Mouse (Mus musculus) lung, postnatal 0 days (tissue): ENCODE data around the gene Thap11. TPM values are rescaled to one million over a fixed set of nuclear protein-coding genes. Genes with fewer than 3 reads are reported as not detected.

Experiments used
- ATAC-seq: fragments of 200-750 bp; cut with Nextera tagmentation; 2 replicates; pipeline ENCODE4 v1.8.0; 2017; ENCODE audit warnings: moderate library complexity
- DNase-seq: peaks from one replicate; pipeline ENCODE4 v3.0.0-alpha.2; 2016; ENCODE audit warnings: low spot score
- H3K27ac ChIP-seq: fragments of 300-500 bp; sonication (generic); 2 replicates; pipeline ENCODE4 v1.5.1; 2014; ENCODE audit warnings: antibody characterized with exemption, mild to moderate bottlenecking, low read length, mixed read lengths
- H3K27me3 ChIP-seq: fragments of 300-500 bp; sonication (generic); replicated peaks from 2 replicates; pipeline ENCODE4 v1.6.1; 2014; ENCODE audit warnings: low read length, mixed read lengths; ENCODE audit not compliant: insufficient read depth
- H3K36me3 ChIP-seq: fragments of 300-500 bp; sonication (generic); 2 replicates; pipeline ENCODE4 v1.6.1; 2014; ENCODE audit warnings: low read length, mixed read lengths; ENCODE audit not compliant: insufficient read depth
- H3K4me1 ChIP-seq: fragments of 300-500 bp; sonication (generic); 2 replicates; pipeline ENCODE4 v1.6.1; 2014; ENCODE audit warnings: antibody characterized with exemption, low read depth, low read length, mixed read lengths; ENCODE audit not compliant: insufficient read depth
- H3K4me2 ChIP-seq: fragments of 300-500 bp; sonication (generic); replicated peaks from 2 replicates; pipeline ENCODE4 v1.6.1; 2014; ENCODE audit warnings: low read depth, mild to moderate bottlenecking, low read length, moderate library complexity, mixed read lengths
- H3K4me3 ChIP-seq: fragments of 300-500 bp; sonication (generic); 2 replicates; pipeline ENCODE4 v1.5.1; 2014; ENCODE audit warnings: low read depth, low read length
- H3K9ac ChIP-seq: fragments of 300-500 bp; sonication (generic); replicated peaks from 2 replicates; pipeline ENCODE4 v1.6.1; 2014; ENCODE audit warnings: low read depth, mild to moderate bottlenecking
- H3K9me3 ChIP-seq: fragments of 300-500 bp; sonication (generic); 2 replicates; pipeline ENCODE4 v1.6.1; 2016; ENCODE audit warnings: low read length, mixed read lengths
- CTCF ChIP-seq: IDR thresholded peaks from 2 replicates; pipeline ENCODE4 v1.5.1; 2016; ENCODE audit warnings: antibody characterized with exemption, mild to moderate bottlenecking
- EP300 ChIP-seq: IDR thresholded peaks from 2 replicates; pipeline ENCODE4 v1.6.1; 2016; ENCODE audit warnings: antibody characterized with exemption, mild to moderate bottlenecking, control low read depth
- WGBS: fragments of 180-500 bp; shearing (Covaris S2); extraction: QIAGEN DNeasy Blood & Tissue Kit; methylation state at CpG from one replicate; pipeline ENCODE4 v1.1.7; 2014; 5-methylcytosine and 5-hydroxymethylcytosine counted together
- polyA plus RNA-seq: library from polyadenylated mRNA; unstranded; fragments of >200 nt; fragmentation: Nextera tagmentation; extraction: Ambion mirVana; gene quantifications from 2 replicates; pipeline ENCODE4 v1.2.1, GENCODE M21; 2015

Thap11 gene
- polyA plus RNA-seq, 1 experiment from 2014 or later: 50.1 TPM

DNA sequence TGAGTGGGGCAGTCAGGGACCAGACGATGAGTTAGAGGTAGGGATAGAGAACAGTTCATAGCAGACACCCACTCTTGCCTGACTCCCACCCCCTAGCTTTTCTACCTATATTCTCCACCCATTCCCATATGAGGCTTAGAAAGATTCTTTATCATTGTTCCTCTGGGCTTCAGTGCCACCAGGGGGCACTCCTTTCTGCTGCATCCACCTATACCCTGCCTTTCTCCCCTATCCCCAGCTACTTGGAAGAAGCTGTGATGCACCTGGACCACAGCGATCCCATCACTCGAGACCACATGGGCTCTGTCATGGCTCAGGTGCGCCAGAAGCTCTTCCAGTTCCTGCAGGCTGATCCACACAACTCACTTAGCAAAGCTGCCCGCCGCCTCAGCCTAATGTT is 37.5 kb downstream of the Thap11 start:
- DNase-seq: peak; percentile 37

GRCm38 (mm10) chr8:105893339-105893738 is 38.4 kb downstream of the Thap11 start, which contains the start of gene Nrn1l:
Gene Nrn1l (plus strand): TSS chr8:105893567.
- no peak within 1 kb of the TSS for H3K4me2 ChIP-seq
- TF ChIP-seq EP300 (no peak), CTCF (peak; percentile 27)
- DNase-seq: peak; percentile 85

More for the DNA sequence above, 37.5 kb downstream of the Thap11 start:
- Histone ChIP-seq H3K27me3 (no peaks in the 10 kb centered on the region), H3K27ac (no peak overlapping the region), H3K9me3 (no peaks in the 10 kb centered on the region), H3K4me1 (no peaks in the 10 kb centered on the region), H3K9ac (no peak overlapping the region), H3K36me3 (peaks cover 39% of the 10 kb centered on the region; the same call in 1 of the 2 replicates), H3K4me3 (no peak overlapping the region), H3K4me2 (no peak overlapping the region)
- TF ChIP-seq CTCF (peak; percentile 63), EP300 (no peak)
- no peak; the same call in 1 of the 2 replicates for ATAC-seq
- 82% methylated on average over 6 of the region's 6 CpGs for WGBS

DNA sequence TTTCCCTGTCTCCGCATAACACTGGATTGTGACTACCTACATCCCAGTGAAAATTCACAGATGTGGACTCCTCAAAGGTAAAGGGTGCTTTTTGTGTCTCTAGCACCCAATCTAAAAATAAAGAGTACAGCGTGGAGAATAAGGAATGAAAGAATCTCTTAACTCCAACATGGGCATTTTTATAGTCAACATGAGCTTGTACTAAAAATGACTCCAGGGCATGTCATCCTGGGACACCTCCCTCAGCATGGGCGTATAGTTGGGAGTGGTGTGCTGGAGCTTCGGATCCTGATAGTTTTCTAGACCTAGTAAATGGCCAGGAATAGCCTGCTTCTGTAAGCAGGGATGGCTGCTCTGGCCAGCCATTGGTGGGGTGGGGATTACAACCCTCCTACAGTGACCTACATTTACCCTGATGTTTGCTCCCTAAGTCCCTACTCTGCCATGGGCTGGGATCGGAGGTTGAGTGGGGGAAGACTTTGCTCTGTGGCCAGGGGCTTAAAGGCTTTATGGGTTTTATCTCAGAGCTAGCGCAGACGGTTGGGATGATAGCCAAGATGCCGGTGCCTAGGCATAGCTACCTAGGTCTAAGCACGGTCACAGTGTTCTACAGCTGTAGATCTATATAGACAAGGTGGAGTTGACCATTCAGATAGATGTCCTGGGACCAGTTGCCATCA is 43.0 kb downstream of the Thap11 start:
- no peak overlapping the region for H3K9ac ChIP-seq
- H3K4me2 ChIP-seq: no peak overlapping the region
- H3K27me3 ChIP-seq: no peaks in the 10 kb centered on the region
- no peaks in the 10 kb centered on the region for H3K36me3 ChIP-seq
- DNase-seq (no peak), ATAC-seq (no peak)
- peaks cover 6% of the 10 kb centered on the region; the same call in 1 of the 2 replicates for H3K4me1 ChIP-seq
- no peak for TF ChIP-seq CTCF
- no peak for TF ChIP-seq EP300
- 74% methylated on average over 9 of the region's 9 CpGs for WGBS
- H3K9me3 ChIP-seq: no peaks in the 10 kb centered on the region
- H3K27ac ChIP-seq: no peak overlapping the region
- H3K4me3 ChIP-seq: no peak overlapping the region

More at GRCm38 (mm10) chr8:105893339-105893738, 38.4 kb downstream of the Thap11 start, which contains the start of gene Nrn1l:
- 15% methylated on average over 11 of the region's 11 CpGs for WGBS
- Histone ChIP-seq H3K27ac (no peak within 1 kb of the TSS), H3K9me3 (no peaks in the 10 kb centered on the region), H3K4me3 (no peak within 1 kb of the TSS), H3K4me1 (no peaks in the 10 kb centered on the region), H3K9ac (no peak within 1 kb of the TSS), H3K27me3 (no peaks in the 10 kb centered on the region), H3K36me3 (peaks cover 34% of the 10 kb centered on the region; the same call in 1 of the 2 replicates)
- peak; percentile 91 for ATAC-seq

- DNase-seq: peak; percentile 96
- peak within 1 kb of the TSS; percentile 92 for H3K27ac ChIP-seq
- TF ChIP-seq CTCF (peak; percentile 30), EP300 (no peak)
Measured at GRCm38 (mm10) chr8:105900180-105900940, 45.4 kb downstream of the Thap11 start, which contains the start of gene Pskh1. Gene Pskh1 (plus strand): TSS chr8:105900441.

DNA sequence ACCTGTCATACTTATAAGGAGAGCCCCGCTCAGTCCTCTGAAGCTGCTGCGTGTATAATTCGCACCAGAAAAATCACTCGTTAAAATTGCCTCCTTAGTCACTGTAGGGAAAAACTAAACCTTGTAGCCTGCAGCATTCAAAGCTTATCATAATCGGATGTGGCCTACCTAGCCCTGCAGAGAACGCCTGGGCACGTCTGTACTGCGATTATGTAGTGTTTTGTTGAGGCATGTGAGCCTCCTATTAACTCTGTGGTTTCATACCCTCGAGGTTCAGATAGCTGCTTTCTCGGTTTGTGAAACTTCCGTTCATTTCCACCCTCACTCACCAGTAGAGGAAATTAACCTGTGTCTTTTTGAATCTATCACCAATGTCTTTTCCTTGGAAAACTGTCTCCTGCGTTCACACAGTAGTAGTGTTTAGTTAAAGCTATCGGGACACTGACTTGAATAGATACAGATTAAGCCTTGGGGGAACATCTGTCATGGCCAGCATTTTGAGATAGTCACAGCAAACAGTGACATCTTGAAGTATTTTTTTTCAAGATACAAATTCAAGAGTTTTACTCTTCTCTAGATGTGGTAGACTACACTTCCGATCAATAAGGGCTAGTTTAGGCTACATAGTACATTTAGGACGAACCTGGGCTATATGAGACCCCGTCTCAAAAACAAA is 46.1 kb downstream of the Thap11 start:
- 25% methylated on average over 16 of the region's 16 CpGs for WGBS
- peak overlapping the region; percentile 96 for H3K4me3 ChIP-seq

More at GRCm38 (mm10) chr8:105900180-105900940, 45.4 kb downstream of the Thap11 start, which contains the start of gene Pskh1:
- Histone ChIP-seq H3K9me3 (no peaks in the 10 kb centered on the region), H3K4me2 (peak within 1 kb of the TSS; percentile 79), H3K4me1 (peaks cover 6% of the 10 kb centered on the region; the same call in 1 of the 2 replicates), H3K27me3 (no peaks in the 10 kb centered on the region), H3K9ac (peak within 1 kb of the TSS; percentile 98), H3K4me3 (peak within 1 kb of the TSS; percentile 96), H3K36me3 (no peaks in the 10 kb centered on the region)
- peak; percentile 97 for ATAC-seq
- under 1% methylated on average over 51 of the region's 68 CpGs for WGBS

More for the DNA sequence above, 46.1 kb downstream of the Thap11 start:
- peaks cover 6% of the 10 kb centered on the region; the same call in 1 of the 2 replicates for H3K4me1 ChIP-seq
- peak overlapping the region; percentile 92 for H3K27ac ChIP-seq
- H3K36me3 ChIP-seq: no peaks in the 10 kb centered on the region
- no peaks in the 10 kb centered on the region for H3K27me3 ChIP-seq
- no peaks in the 10 kb centered on the region for H3K9me3 ChIP-seq
- H3K4me2 ChIP-seq: peak overlapping the region; percentile 79
- TF ChIP-seq CTCF: no peak
- TF ChIP-seq EP300: no peak
- peak overlapping the region; percentile 98 for H3K9ac ChIP-seq
- ATAC-seq (0 out of 2 replicates have a peak, but pooled peaks have one; percentile 1), DNase-seq (no peak)

Other genes starting within 250 kb of the Thap11 start
- 25.5 and 28.5 TPM in 2 replicates for gene Ripor1, start 249.9 kb upstream of the Thap11 start, polyA plus RNA-seq
- gene Ctcf, start 218.6 kb upstream of the Thap11 start, polyA plus RNA-seq: 71.3 and 73.6 TPM in 2 replicates
- 0.44 and 0.75 TPM in 2 replicates for gene Agrp, start 217.7 kb upstream of the Thap11 start, polyA plus RNA-seq
- gene Carmil2, start 168.9 kb upstream of the Thap11 start, polyA plus RNA-seq: 0.26 and 0.35 TPM in 2 replicates
- 40.5 and 45.8 TPM in 2 replicates for gene Acd, start 154.0 kb upstream of the Thap11 start, polyA plus RNA-seq
- 14.8 and 16.6 TPM in 2 replicates for gene Pard6a, start 154.0 kb upstream of the Thap11 start, polyA plus RNA-seq
- gene 4933405L10Rik, start 147.5 kb upstream of the Thap11 start, polyA plus RNA-seq: not detected in 2 replicates
- gene Enkd1, start 146.9 kb upstream of the Thap11 start, polyA plus RNA-seq: 8.2 and 8.7 TPM in 2 replicates
- 19.5 and 24.4 TPM in 2 replicates for gene Gfod2, start 96.5 kb upstream of the Thap11 start, polyA plus RNA-seq
- 10.5 and 10.9 TPM in 2 replicates for gene Ranbp10, start 27.8 kb upstream of the Thap11 start, polyA plus RNA-seq
- 2.9 and 3.7 TPM in 2 replicates for gene Tsnaxip1, start 27.4 kb upstream of the Thap11 start, polyA plus RNA-seq
- 14.3 and 15.9 TPM in 2 replicates for gene Cenpt, start 1.9 kb upstream of the Thap11 start, polyA plus RNA-seq
- 82.3 and 97.4 TPM in 2 replicates for gene Nutf2, start 5.4 kb downstream of the Thap11 start, polyA plus RNA-seq
- gene Edc4, start 25.7 kb downstream of the Thap11 start, polyA plus RNA-seq: 17.4 and 19.8 TPM in 2 replicates
- gene Nrn1l, start 38.4 kb downstream of the Thap11 start, polyA plus RNA-seq: 0.27 and 0.48 TPM in 2 replicates
- 19.0 and 21.5 TPM in 2 replicates for gene Pskh1, start 45.3 kb downstream of the Thap11 start, polyA plus RNA-seq
- gene Ctrl, start 78.7 kb downstream of the Thap11 start, polyA plus RNA-seq: 0.42 and 0.54 TPM in 2 replicates
- gene Psmb10, start 83.3 kb downstream of the Thap11 start, polyA plus RNA-seq: 75.9 and 77.2 TPM in 2 replicates
- gene Lcat, start 88.2 kb downstream of the Thap11 start, polyA plus RNA-seq: 0.63 and 0.74 TPM in 2 replicates
- gene Slc12a4, start 111.0 kb downstream of the Thap11 start, polyA plus RNA-seq: 29.2 and 33.9 TPM in 2 replicates
- gene Dpep3, start 124.3 kb downstream of the Thap11 start, polyA plus RNA-seq: 0.13 TPM in 1 of 2 replicates, not detected in the other
- gene Dus2, start 136.2 kb downstream of the Thap11 start, polyA plus RNA-seq: 7.4 and 8.8 TPM in 2 replicates
- 0.12 TPM in 1 of 2 replicates, not detected in the other for gene Dpep2nb, start 150.8 kb downstream of the Thap11 start, polyA plus RNA-seq
- gene Ddx28, start 156.8 kb downstream of the Thap11 start, polyA plus RNA-seq: 10.5 and 11.4 TPM in 2 replicates
- gene Nfatc3, start 203.7 kb downstream of the Thap11 start, polyA plus RNA-seq: 3.4 and 4.2 TPM in 2 replicates